Mouse (Mus musculus): ENCODE measurements around the gene Rbbp4.

DNA sequence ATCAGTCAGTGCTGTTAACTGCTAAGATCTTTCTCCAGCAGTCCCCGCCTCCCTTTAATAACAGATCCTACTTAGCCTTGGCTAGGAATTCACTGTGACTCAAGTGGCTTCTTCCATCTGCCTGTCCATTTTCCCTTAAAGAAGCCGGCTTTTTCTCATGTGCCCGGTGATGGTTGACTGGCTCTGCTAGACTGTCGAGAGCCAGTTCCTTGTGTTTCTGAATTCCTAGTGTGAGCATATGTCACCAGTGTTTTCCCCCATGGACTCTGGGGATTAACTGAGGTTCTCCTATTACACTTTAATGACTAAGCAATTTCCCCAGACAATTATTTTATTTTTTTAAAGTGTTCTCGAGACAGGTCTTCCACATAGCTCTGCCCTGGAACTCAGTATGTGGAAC, 31.8 kb downstream of the Rbbp4 start:
- no peak for TF ChIP-seq CTCF (IDR thresholded peaks at IDR 0.05; ENCODE audit: control insufficient read depth, insufficient read depth, insufficient read length)
- no peak for TF ChIP-seq MYOD1 (IDR thresholded peaks at IDR 0.05; ENCODE audit: control insufficient read depth, insufficient read length, low read depth)

All from C2C12 (cell line).